Mouse (Mus musculus) limb, embryonic 15.5 days (tissue): ENCODE measurements around the gene Ctse. TPM values are rescaled to one million over a fixed set of nuclear protein-coding genes. Genes with fewer than 3 reads are reported as not detected.

Source experiments
- ATAC-seq: fragments of 200-750 bp; cut with Nextera tagmentation; 2 replicates; pipeline ENCODE4 v1.8.0; 2017; ENCODE audit warnings: low read depth, moderate TSS enrichment; ENCODE audit not compliant: insufficient number of reproducible peaks, low FRiP score, low TSS enrichment
- H3K27ac ChIP-seq: fragments of 300-500 bp; sonication (generic); 2 replicates; pipeline ENCODE4 v1.5.1; 2015; ENCODE audit warnings: moderate library complexity, mild to moderate bottlenecking, inconsistent platforms
- H3K27me3 ChIP-seq: fragments of 300-500 bp; sonication (generic); 2 replicates; pipeline ENCODE4 v1.6.1; 2015; ENCODE audit warnings: inconsistent platforms
- H3K36me3 ChIP-seq: fragments of 300-500 bp; sonication (generic); 2 replicates; pipeline ENCODE4 v1.6.1; 2015; ENCODE audit warnings: inconsistent platforms
- H3K4me1 ChIP-seq: fragments of 300-500 bp; sonication (generic); 2 replicates; pipeline ENCODE4 v1.6.1; 2015; ENCODE audit warnings: inconsistent platforms
- H3K4me2 ChIP-seq: fragments of 300-500 bp; sonication (generic); 2 replicates; pipeline ENCODE4 v1.6.1; 2015; ENCODE audit warnings: mild to moderate bottlenecking, inconsistent platforms
- H3K4me3 ChIP-seq: fragments of 300-500 bp; sonication (generic); 2 replicates; pipeline ENCODE4 v1.5.1; 2015; ENCODE audit warnings: mild to moderate bottlenecking, inconsistent platforms
- H3K9ac ChIP-seq: fragments of 300-500 bp; sonication (generic); 2 replicates; pipeline ENCODE4 v1.6.1; 2015; ENCODE audit warnings: inconsistent platforms
- H3K9me3 ChIP-seq: fragments of 300-500 bp; sonication (generic); 2 replicates; pipeline ENCODE4 v1.6.1; 2016; ENCODE audit warnings: inconsistent platforms
- WGBS: fragments of 180-500 bp; shearing (Covaris S2); methylation state at CpG from one replicate; pipeline ENCODE4 v1.1.7; 2015; 5-methylcytosine and 5-hydroxymethylcytosine counted together
- polyA plus RNA-seq: library from polyadenylated mRNA; unstranded; fragments of >200 nt; fragmentation: Nextera tagmentation; extraction: Ambion mirVana; gene quantifications from 2 replicates; pipeline ENCODE4 v1.2.1, GENCODE M21; 2015

The Ctse gene
- polyA plus RNA-seq, 1 experiment from 2014 or later: 0.42 TPM

DNA sequence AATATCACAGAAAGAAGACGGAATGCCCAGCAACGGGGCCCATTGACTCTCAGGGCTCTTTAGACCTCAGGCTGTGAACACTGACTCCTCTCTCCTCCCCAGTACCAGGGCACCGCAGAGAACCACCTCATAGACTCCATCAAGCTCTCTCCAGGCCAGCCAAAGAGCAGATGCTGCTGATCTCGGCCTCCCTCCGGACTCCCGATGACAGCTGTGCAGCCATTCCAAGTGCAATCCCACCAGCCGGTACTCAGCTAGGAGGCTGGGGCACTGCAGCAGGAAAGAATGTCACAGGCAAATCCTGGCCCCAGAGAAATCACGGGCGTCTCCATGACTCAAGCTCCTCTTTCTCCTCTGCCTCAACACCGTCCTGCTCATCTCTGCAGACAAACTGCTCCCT, 73.4 kb downstream of the Ctse start:
- no peak for ATAC-seq

DNA sequence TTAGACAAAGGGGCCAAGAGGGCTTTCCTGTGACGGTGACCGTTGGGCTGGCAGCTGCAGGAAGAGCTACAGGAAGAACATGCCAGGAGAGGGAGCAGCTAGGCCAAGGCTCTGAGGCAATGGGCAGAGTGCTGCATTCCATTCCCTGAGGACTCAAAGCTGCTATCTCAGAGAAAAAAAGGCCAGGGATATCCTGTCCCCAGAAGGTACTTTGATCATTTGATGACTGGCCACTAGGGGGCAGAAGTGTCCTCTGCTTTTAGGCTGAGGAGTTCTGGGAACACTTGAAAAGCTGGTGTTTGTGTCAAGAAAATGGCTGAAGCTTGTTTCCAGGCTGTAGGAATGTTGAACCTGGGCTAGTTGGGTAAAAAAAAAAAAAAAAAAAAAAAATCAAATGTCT, 74.3 kb downstream of the Ctse start:
- Histone ChIP-seq H3K36me3 (no peaks in the 10 kb centered on the region), H3K4me3 (no peak overlapping the region), H3K27me3 (no peaks in the 10 kb centered on the region), H3K4me1 (no peaks in the 10 kb centered on the region), H3K9ac (no peak overlapping the region), H3K4me2 (no peak overlapping the region), H3K27ac (no peak overlapping the region), H3K9me3 (no peaks in the 10 kb centered on the region)
- WGBS: 33% methylated on average over 2 of the region's 2 CpGs
- ATAC-seq: no peak

More for the DNA sequence above, 73.4 kb downstream of the Ctse start:
- Histone ChIP-seq H3K9me3 (no peaks in the 10 kb centered on the region), H3K4me2 (no peak overlapping the region), H3K27ac (no peak overlapping the region), H3K36me3 (no peaks in the 10 kb centered on the region), H3K27me3 (no peaks in the 10 kb centered on the region), H3K4me1 (no peaks in the 10 kb centered on the region), H3K9ac (no peak overlapping the region), H3K4me3 (no peak overlapping the region)
- 77% methylated on average over 10 of the region's 10 CpGs for WGBS

DNA sequence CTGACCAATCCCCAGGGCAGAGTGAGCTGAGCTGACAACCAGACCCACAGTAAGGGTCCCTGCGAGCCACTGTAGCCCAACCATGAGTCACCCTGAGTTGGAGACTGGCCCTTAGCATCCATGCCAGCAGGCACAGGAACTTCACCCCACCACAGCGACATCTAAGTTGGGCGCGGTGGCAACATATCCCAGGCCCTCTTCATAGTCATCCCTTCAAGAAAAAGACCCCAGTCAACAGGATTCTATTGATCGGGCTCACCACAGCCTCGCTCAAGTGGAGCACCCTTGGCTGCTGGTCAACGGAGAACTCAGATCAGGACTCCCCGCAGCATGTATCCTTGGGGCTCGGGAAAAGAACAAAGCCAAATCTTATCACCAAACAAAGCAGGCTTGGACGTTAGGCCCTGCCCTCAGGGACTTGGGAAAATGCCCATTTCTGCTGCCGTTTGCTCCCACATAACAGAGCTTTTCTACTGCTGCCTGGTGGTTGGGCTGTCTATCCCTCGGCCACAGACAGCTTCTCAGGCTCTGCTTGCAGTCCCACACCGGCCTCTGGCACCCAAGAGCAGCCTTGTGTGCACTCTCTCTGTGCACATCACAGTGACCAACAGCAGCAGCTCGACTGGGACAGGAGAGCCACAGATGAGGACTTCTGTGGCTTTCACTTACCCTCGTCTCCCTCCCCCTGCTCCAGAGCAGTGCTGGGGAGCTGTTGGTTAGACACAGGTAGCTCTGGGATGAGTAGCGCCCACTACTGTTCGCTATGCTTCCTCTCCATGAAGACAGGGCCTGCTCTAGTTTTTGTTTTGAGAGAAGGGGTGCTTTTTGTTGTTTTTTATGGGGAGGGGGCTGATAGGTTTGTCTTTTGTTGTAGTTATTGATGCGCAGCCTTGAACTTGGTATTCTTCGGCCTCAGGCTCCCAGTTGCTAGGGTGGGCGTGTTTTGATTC, 76.6 kb downstream of the Ctse start:
- Histone ChIP-seq H3K27me3 (no peaks in the 10 kb centered on the region), H3K4me3 (no peak overlapping the region), H3K36me3 (no peaks in the 10 kb centered on the region), H3K9ac (no peak overlapping the region), H3K4me1 (no peaks in the 10 kb centered on the region), H3K4me2 (no peak overlapping the region), H3K27ac (no peak overlapping the region), H3K9me3 (no peaks in the 10 kb centered on the region)
- no peak for ATAC-seq
- WGBS: 69% methylated on average over 20 of the region's 20 CpGs

DNA sequence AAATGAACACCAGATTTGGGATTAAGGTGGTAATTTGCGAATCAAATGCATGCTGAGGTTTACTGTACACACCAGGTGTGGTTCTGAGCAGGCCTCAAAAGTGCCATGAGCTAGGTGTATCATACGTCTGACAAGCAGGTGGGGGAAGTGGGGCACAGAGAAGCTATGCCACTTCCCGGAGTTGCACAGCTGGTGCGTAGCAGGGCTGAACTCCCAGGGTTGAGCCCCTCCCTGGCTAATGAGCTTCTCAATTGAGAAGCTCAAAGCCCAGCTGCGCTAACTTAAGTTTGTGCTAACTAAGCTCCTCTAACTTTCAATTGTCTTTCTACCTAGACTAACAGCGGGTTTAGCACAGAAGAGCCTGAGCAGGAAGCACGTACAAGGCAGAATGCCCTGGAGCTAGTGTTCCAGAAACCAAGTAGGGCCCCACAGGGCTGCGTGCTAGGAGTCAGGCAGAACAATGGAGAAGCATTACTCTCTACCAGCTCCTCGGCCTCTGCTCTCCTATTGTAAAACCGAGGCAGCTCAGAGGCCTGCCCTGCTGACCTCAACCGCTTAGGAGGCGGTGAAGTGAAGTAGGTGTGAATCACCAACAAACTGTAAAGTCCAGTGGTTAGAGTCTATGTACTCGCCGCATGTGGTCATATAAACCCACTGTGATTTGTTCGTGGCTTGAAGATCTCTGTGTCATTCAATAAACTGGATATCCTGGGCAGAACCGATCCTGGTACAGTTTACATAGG, 81.0 kb downstream of the Ctse start:
- ATAC-seq: no peak
- H3K27ac ChIP-seq: no peak overlapping the region
- no peaks in the 10 kb centered on the region for H3K27me3 ChIP-seq
- 60% methylated on average over 16 of the region's 16 CpGs for WGBS
- H3K4me1 ChIP-seq: no peaks in the 10 kb centered on the region
- no peak overlapping the region for H3K4me3 ChIP-seq
- no peaks in the 10 kb centered on the region for H3K9me3 ChIP-seq
- H3K9ac ChIP-seq: no peak overlapping the region
- H3K4me2 ChIP-seq: no peak overlapping the region
- no peaks in the 10 kb centered on the region for H3K36me3 ChIP-seq

DNA sequence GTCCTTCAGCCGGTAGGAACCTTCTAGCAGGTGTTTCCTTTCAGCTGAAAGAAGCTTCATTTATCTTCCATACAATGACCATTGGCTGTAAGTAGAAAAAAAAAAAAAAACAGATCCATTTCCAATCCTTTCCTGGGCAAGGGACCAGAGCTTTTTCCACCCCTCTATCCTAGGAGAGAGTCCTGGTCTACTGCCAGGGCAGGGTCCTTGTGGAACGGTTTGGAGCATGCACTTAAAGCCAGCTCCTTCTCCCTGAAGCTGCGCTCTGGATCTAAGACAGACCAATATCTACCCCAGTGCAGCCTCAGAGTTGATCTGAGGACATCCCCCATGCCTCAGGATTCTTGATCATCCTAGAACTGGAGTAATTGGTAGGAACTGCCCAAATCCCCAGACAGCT, 83.9 kb downstream of the Ctse start:
- Histone ChIP-seq H3K4me3 (no peak overlapping the region), H3K27ac (no peak overlapping the region), H3K27me3 (no peaks in the 10 kb centered on the region), H3K4me1 (no peaks in the 10 kb centered on the region), H3K36me3 (no peaks in the 10 kb centered on the region), H3K9me3 (no peaks in the 10 kb centered on the region), H3K4me2 (no peak overlapping the region), H3K9ac (no peak overlapping the region)
- ATAC-seq: no peak
- 76% methylated on average over 3 of the region's 3 CpGs for whole genome bisulfite sequencing

DNA sequence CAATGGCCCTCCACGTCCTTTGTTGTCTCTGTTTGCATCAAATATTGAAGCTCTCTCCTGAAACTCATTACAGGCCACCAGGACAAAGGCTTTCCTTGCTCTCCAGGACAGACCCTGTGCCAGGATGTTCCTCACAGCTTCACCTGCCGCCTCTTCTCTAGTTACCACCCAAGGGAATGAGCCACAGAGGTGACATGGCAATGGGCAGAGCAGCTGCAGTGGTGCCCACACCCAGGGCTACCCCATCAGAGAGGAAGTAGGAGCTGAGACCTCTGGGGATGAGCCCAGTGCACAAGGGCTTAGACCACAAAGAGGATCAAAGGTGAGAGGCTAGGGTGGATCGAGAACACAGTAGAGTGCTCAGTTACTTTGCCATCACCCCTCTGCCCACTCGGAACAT, 85.4 kb downstream of the Ctse start:
- H3K27me3 ChIP-seq: no peaks in the 10 kb centered on the region
- WGBS: 82% methylated on average over 4 of the region's 4 CpGs
- no peaks in the 10 kb centered on the region for H3K36me3 ChIP-seq
- no peak overlapping the region for H3K27ac ChIP-seq
- no peak for ATAC-seq
- no peak overlapping the region for H3K9ac ChIP-seq
- no peaks in the 10 kb centered on the region for H3K4me1 ChIP-seq
- no peak overlapping the region for H3K4me2 ChIP-seq
- H3K4me3 ChIP-seq: no peak overlapping the region
- H3K9me3 ChIP-seq: no peaks in the 10 kb centered on the region

Other genes starting within 250 kb of the Ctse start
- gene Srgap2, start 111.0 kb upstream of the Ctse start, polyA plus RNA-seq: 17.0 and 18.6 TPM in 2 replicates
- gene Fam72a, start 110.4 kb upstream of the Ctse start, polyA plus RNA-seq: 2.4 TPM in 2 replicates
- gene Avpr1b, start 39.1 kb upstream of the Ctse start, polyA plus RNA-seq: not detected in 2 replicates
- gene Rab7b, start 50.4 kb downstream of the Ctse start, polyA plus RNA-seq: 14.0 and 15.0 TPM in 2 replicates
- gene Slc26a9, start 105.7 kb downstream of the Ctse start, polyA plus RNA-seq: 0.05 and 0.29 TPM in 2 replicates
- 0.24 and 0.29 TPM in 2 replicates for gene Pm20d1, start 159.1 kb downstream of the Ctse start, polyA plus RNA-seq
- gene Slc41a1, start 189.2 kb downstream of the Ctse start, polyA plus RNA-seq: 16.4 and 18.8 TPM in 2 replicates
- 29.8 and 30.1 TPM in 2 replicates for gene Rab29, start 228.9 kb downstream of the Ctse start, polyA plus RNA-seq